Mouse (Mus musculus) adipose tissue, adult 10 weeks (tissue): Measurements from ENCODE around the gene Crygf. TPM values are rescaled to one million over a fixed set of nuclear protein-coding genes. Genes with fewer than 3 reads are reported as not detected.

ENCODE experiments used
- polyA plus RNA-seq: library from polyadenylated mRNA; stranded (reverse); fragments of 350-450 nt; fragmentation: Illumina TruSeq; extraction: RNeasy Lipid Tissue Mini Kit (QIAGEN cat#74804); gene quantifications from one replicate; pipeline ENCODE4 v1.2.3, GENCODE M21; 2014; ENCODE audit warnings: low read depth, low replicate concordance

Gene Crygf
- not detected for polyA plus RNA-seq

GRCm38 (mm10) chr1:65926294-65926693 lies at the start of gene Crygf:
Crygf (plus strand) TSS chr1:65926520.

Other genes starting within 250 kb of the Crygf start
- 2.4 TPM for gene Map2, start 248.8 kb downstream of the Crygf start, polyA plus RNA-seq